Comparison of ENCODE assay signal across 27 mouse cellular contexts in the genomic region with DNA sequence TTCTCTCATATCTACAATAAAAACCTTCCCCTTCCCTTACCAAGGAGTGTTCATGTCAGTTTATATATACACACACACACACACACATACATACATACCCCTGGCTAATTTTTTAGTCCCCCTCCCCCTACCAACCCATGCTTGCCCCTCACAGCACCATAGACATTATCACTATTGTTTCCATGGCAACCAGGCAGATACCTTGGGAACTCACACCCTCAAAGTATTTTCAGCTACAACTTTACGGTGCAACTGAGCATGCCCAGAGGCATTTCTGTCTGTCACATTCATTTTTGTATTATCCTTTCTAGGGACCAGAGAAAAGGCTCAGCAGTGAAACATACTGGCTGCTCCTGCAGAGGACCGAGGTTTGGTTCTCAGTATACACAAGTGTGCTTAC. TPM values are rescaled to one million over a fixed set of nuclear protein-coding genes. Genes with fewer than 3 reads are reported as not detected.
DNase-seq lines count a peak whose midpoint lies in the region; ATAC-seq and TF ChIP-seq lines count a peak whose summit lies in the region.
"Had no signal": no experiment of that assay in that cellular context is flagged by ENCODE, and none has a peak within 500 bp of the region (broad histone marks: within the 10 kb centered on the region; RNA-seq: fewer than 3 reads in every experiment).

No protein-coding gene starts in this region.

- H3K4me2 ChIP-seq in forebrain, embryonic 14.5 days (ENCODE audit: low read length): no peak overlapping the region
- no peak overlapping the region for H3K4me2 ChIP-seq in limb, embryonic 13.5 days (replicated peaks)
- H3K4me2 ChIP-seq in hindbrain, postnatal 0 days (ENCODE audit: low read depth, low read length): no peak overlapping the region
- H3K4me2 ChIP-seq: embryonic facial prominence, embryonic 13.5 days; limb, embryonic 15.5 days; lung, embryonic 14.5 days had no signal

- no peak for TF ChIP-seq CTCF in brain, embryonic 14.5 days (IDR thresholded peaks at IDR 0.05; ENCODE audit: borderline replicate concordance, extremely low read depth, insufficient read depth, insufficient read length)
- TF ChIP-seq CTCF in hindbrain, postnatal 0 days (IDR thresholded peaks at IDR 0.05; ENCODE audit: low read depth): no peak

- no peak for ATAC-seq in forebrain, embryonic 14.5 days
- ATAC-seq in limb, embryonic 13.5 days (ENCODE audit: low FRiP score, low read depth): 0 out of 2 replicates have a peak, but pooled peaks have one; percentile 3
- no peak for ATAC-seq in hindbrain, postnatal 0 days

- H3K9me3 ChIP-seq in forebrain, embryonic 14.5 days (replicated peaks; ENCODE audit: control insufficient read depth, low read length): no peaks in the 10 kb centered on the region
- no peaks in the 10 kb centered on the region for H3K9me3 ChIP-seq in forebrain, embryonic 10.5 days
- no peaks in the 10 kb centered on the region for H3K9me3 ChIP-seq in limb, embryonic 13.5 days
- H3K9me3 ChIP-seq in limb, embryonic 10.5 days (replicated peaks): no peaks in the 10 kb centered on the region
- H3K9me3 ChIP-seq in hindbrain, postnatal 0 days (ENCODE audit: low read length): no peaks in the 10 kb centered on the region
- H3K9me3 ChIP-seq: embryonic facial prominence, embryonic 13.5 days; heart, embryonic 10.5 days; limb, embryonic 15.5 days had no signal

- H3K4me3 ChIP-seq in forebrain, embryonic 14.5 days (ENCODE audit: low read depth, low read length): no peak overlapping the region
- H3K4me3 ChIP-seq in forebrain, embryonic 10.5 days: no peak overlapping the region
- H3K4me3 ChIP-seq in limb, embryonic 13.5 days: no peak overlapping the region
- no peak overlapping the region for H3K4me3 ChIP-seq in limb, embryonic 10.5 days
- no peak overlapping the region for H3K4me3 ChIP-seq in hindbrain, postnatal 0 days (ENCODE audit: low read length)
- H3K4me3 ChIP-seq: embryonic facial prominence, embryonic 13.5 days; heart, embryonic 10.5 days; limb, embryonic 15.5 days had no signal

- no peaks in the 10 kb centered on the region for H3K27me3 ChIP-seq in forebrain, embryonic 14.5 days (replicated peaks; ENCODE audit: control insufficient read depth, insufficient read depth, low read length)
- H3K27me3 ChIP-seq in forebrain, embryonic 10.5 days (ENCODE audit: poor library complexity, severe bottlenecking): no peaks in the 10 kb centered on the region
- no peaks in the 10 kb centered on the region for H3K27me3 ChIP-seq in limb, embryonic 13.5 days
- no peaks in the 10 kb centered on the region for H3K27me3 ChIP-seq in limb, embryonic 10.5 days (ENCODE audit: low read depth, poor library complexity, severe bottlenecking)
- no peaks in the 10 kb centered on the region for H3K27me3 ChIP-seq in hindbrain, postnatal 0 days (ENCODE audit: insufficient read depth, low read length)
- H3K27me3 ChIP-seq: embryonic facial prominence, embryonic 13.5 days; limb, embryonic 15.5 days had no signal

- no peak overlapping the region for H3K27ac ChIP-seq in forebrain, embryonic 14.5 days (ENCODE audit: low read depth, low read length)
- H3K27ac ChIP-seq in forebrain, embryonic 10.5 days: no peak overlapping the region
- no peak overlapping the region for H3K27ac ChIP-seq in limb, embryonic 13.5 days
- no peak overlapping the region for H3K27ac ChIP-seq in limb, embryonic 10.5 days
- no peak overlapping the region for H3K27ac ChIP-seq in hindbrain, postnatal 0 days
- H3K27ac ChIP-seq: embryonic facial prominence, embryonic 13.5 days; limb, embryonic 15.5 days; liver, embryonic 14.5 days had no signal

- no peak overlapping the region for H3K9ac ChIP-seq in forebrain, embryonic 14.5 days (ENCODE audit: low read length)
- H3K9ac ChIP-seq in limb, embryonic 13.5 days: no peak overlapping the region
- no peak overlapping the region for H3K9ac ChIP-seq in hindbrain, postnatal 0 days (replicated peaks; ENCODE audit: low read length)
- H3K9ac ChIP-seq: embryonic facial prominence, embryonic 13.5 days; limb, embryonic 15.5 days; liver, embryonic 14.5 days; lung, embryonic 14.5 days had no signal

- no peak for TF ChIP-seq POLR2A in brain, embryonic 14.5 days (IDR thresholded peaks at IDR 0.05; ENCODE audit: borderline replicate concordance, extremely low read depth, insufficient read depth, insufficient read length, poor library complexity, severe bottlenecking)

- H3K36me3 ChIP-seq in forebrain, embryonic 14.5 days (ENCODE audit: control insufficient read depth, insufficient read depth, low read length): peaks cover 39% of the 10 kb centered on the region
- peaks cover 27% of the 10 kb centered on the region for H3K36me3 ChIP-seq in forebrain, embryonic 10.5 days (replicated peaks)
- peaks cover 20% of the 10 kb centered on the region for H3K36me3 ChIP-seq in limb, embryonic 13.5 days
- no peaks in the 10 kb centered on the region; the same call in 1 of the 2 replicates for H3K36me3 ChIP-seq in limb, embryonic 10.5 days
- peaks cover 21% of the 10 kb centered on the region for H3K36me3 ChIP-seq in hindbrain, postnatal 0 days (ENCODE audit: insufficient read depth, low read length)
- H3K36me3 ChIP-seq: embryonic facial prominence, embryonic 13.5 days; heart, embryonic 10.5 days; limb, embryonic 15.5 days had no signal

- peak; percentile 23 for DNase-seq in forebrain, embryonic 14.5 days (ENCODE audit: low spot score)
- no peak for DNase-seq in forebrain, embryonic 10.5 days (ENCODE audit: extremely low spot score, low spot score)
- DNase-seq in limb, embryonic 10.5 days (ENCODE audit: low spot score): no peak
- peak; percentile 57 for DNase-seq in brain, embryonic 14.5 days (ENCODE audit: low read depth)
- DNase-seq in hindbrain, postnatal 0 days (ENCODE audit: low spot score): peak; percentile 48
- DNase-seq in MN1 (ENCODE audit: low spot score): no peak
- no peak for DNase-seq in urinary bladder, postnatal 4 days (ENCODE audit: low spot score in 2 of 2)
- DNase-seq: adrenal gland, postnatal 36 days; cerebellum, adult 11 months; cerebellum, postnatal 14 days; gastrocnemius, postnatal 10 days; heart, postnatal 10 days; kidney, adult 18-20 months; layer of hippocampus, adult 9-11 months; lung, embryonic 14.5 days; right cerebral cortex, adult 18-20 months; right cerebral cortex, postnatal 4 days; thymus, postnatal 25 days had no signal

- H3K4me1 ChIP-seq in forebrain, embryonic 14.5 days (ENCODE audit: control insufficient read depth, insufficient read depth, low read length): 0 out of 2 replicates have a peak, but pooled peaks cover 3% of the 10 kb centered on the region
- H3K4me1 ChIP-seq in forebrain, embryonic 10.5 days: peaks cover 23% of the 10 kb centered on the region
- peaks cover 3% of the 10 kb centered on the region; the same call in 1 of the 2 replicates for H3K4me1 ChIP-seq in limb, embryonic 13.5 days
- peaks cover 1% of the 10 kb centered on the region for H3K4me1 ChIP-seq in limb, embryonic 10.5 days
- peaks cover 5% of the 10 kb centered on the region; the same call in 1 of the 2 replicates for H3K4me1 ChIP-seq in hindbrain, postnatal 0 days (ENCODE audit: insufficient read depth, low read length)

- WGBS in forebrain, embryonic 14.5 days: 72% methylated on average over 2 of the region's 2 CpGs
- 86% methylated on average over 2 of the region's 2 CpGs for WGBS in forebrain, embryonic 10.5 days
- WGBS in limb, embryonic 13.5 days: 90% methylated on average over 2 of the region's 2 CpGs
- 94% methylated on average over 2 of the region's 2 CpGs for WGBS in limb, embryonic 10.5 days
- 69% methylated on average over 2 of the region's 2 CpGs for WGBS in hindbrain, postnatal 0 days

RNA-seq across cellular contexts. Expression of a gene that starts 15.1 kb away (rescaled TPM):
- 5.1 and 5.9 TPM in 2 replicates for polyA plus RNA-seq in forebrain, embryonic 14.5 days (2014; fragmentation: Nextera tagmentation; extraction: Ambion mirVana)
- polyA plus RNA-seq in forebrain, embryonic 10.5 days (2016; fragmentation: Nextera tagmentation; extraction: Ambion mirVana): 0.43 and 0.66 TPM in 2 replicates
- 0.15 and 0.18 TPM in 2 replicates for polyA plus RNA-seq in limb, embryonic 13.5 days (2015; fragmentation: Nextera tagmentation; extraction: Ambion mirVana)
- polyA plus RNA-seq in limb, embryonic 10.5 days (2016; fragmentation: Nextera tagmentation; extraction: Ambion mirVana): 0.09 and 0.11 TPM in 2 replicates
- 1.3 and 2.6 TPM in 2 replicates for polyA plus RNA-seq in brain, embryonic 14.5 days (2012; rRNA removed)
- total RNA-seq in hindbrain, postnatal 0 days (2014; rRNA removed): 1.8 and 2.2 TPM in 2 replicates
- 3.8 and 5.0 TPM in 2 replicates for polyA plus RNA-seq in hindbrain, postnatal 0 days (2015; fragmentation: Nextera tagmentation; extraction: Ambion mirVana)
- total RNA-seq: adrenal gland, postnatal 36 days; gastrocnemius, postnatal 10 days; granulocyte monocyte progenitor cell, adult 5-6 weeks; heart, postnatal 10 days; megakaryocyte, adult 5-6 weeks; monocyte, adult 5-6 weeks had no signal
- polyA plus RNA-seq: large intestine, adult 2 months; liver, embryonic 14.5 days; lung, embryonic 14.5 days had no signal

RNA-seq across cellular contexts. Expression of a gene that starts 53.9 kb away (rescaled TPM):
- polyA plus RNA-seq in forebrain, embryonic 14.5 days (2014; fragmentation: Nextera tagmentation; extraction: Ambion mirVana): 0.10 and 0.25 TPM in 2 replicates
- 1.6 and 1.7 TPM in 2 replicates for polyA plus RNA-seq in forebrain, embryonic 10.5 days (2016; fragmentation: Nextera tagmentation; extraction: Ambion mirVana)
- 1.4 and 1.7 TPM in 2 replicates for polyA plus RNA-seq in limb, embryonic 13.5 days (2015; fragmentation: Nextera tagmentation; extraction: Ambion mirVana)
- polyA plus RNA-seq in limb, embryonic 10.5 days (2016; fragmentation: Nextera tagmentation; extraction: Ambion mirVana): 0.36 TPM in 2 replicates
- 0.59 and 0.83 TPM in 2 replicates for polyA plus RNA-seq in brain, embryonic 14.5 days (2012; rRNA removed)
- 0.65 and 1.6 TPM in 2 replicates for total RNA-seq in hindbrain, postnatal 0 days (2014; rRNA removed)
- 0.38 and 0.47 TPM in 2 replicates for polyA plus RNA-seq in hindbrain, postnatal 0 days (2015; fragmentation: Nextera tagmentation; extraction: Ambion mirVana)
- total RNA-seq: adrenal gland, postnatal 36 days; granulocyte monocyte progenitor cell, adult 5-6 weeks; megakaryocyte, adult 5-6 weeks; monocyte, adult 5-6 weeks had no signal

Comparison
In these comparisons a context has a peak if more than half of its experiments do, and no peak if none do; other contexts are left out.
1. DNase-seq: peak in forebrain, embryonic 14.5 days (single experiment), brain, embryonic 14.5 days (single experiment) and hindbrain, postnatal 0 days (single experiment); none in forebrain, embryonic 10.5 days (single experiment), limb, embryonic 10.5 days (single experiment), MN1 (single experiment) and urinary bladder, postnatal 4 days (0 of 2).